Comparison of ENCODE assay signal across 9 mouse cellular contexts in genomic region chr5:148332622-148332974, GRCm38 (mm10).
DNase-seq lines count a peak whose midpoint lies in the region; ATAC-seq and TF ChIP-seq lines count a peak whose summit lies in the region.
"Had no signal": no experiment of that assay in that cellular context is flagged by ENCODE, and none has a peak within 500 bp of the region (broad histone marks: within the 10 kb centered on the region; RNA-seq: fewer than 3 reads in every experiment).

No protein-coding gene starts in this region.

- no peak for TF ChIP-seq POLR2A in liver, adult 2 months (IDR thresholded peaks at IDR 0.05; ENCODE audit: extremely low read depth, insufficient read depth, low read length)

- no peaks in the 10 kb centered on the region for H3K79me2 ChIP-seq in liver, adult 2 months (ENCODE audit: control insufficient read depth, insufficient read depth, low read length)

- H3K4me3 ChIP-seq in embryonic facial prominence, embryonic 15.5 days (replicated peaks) = no peak overlapping the region
- H3K4me3 ChIP-seq in heart, embryonic 13.5 days = no peak overlapping the region
- H3K4me3 ChIP-seq in kidney, embryonic 16.5 days (ENCODE audit: low read length) = no peak overlapping the region
- H3K4me3 ChIP-seq in liver, adult 2 months (ENCODE audit: insufficient read depth, low read depth, low read length) = no peak overlapping the region
- H3K4me3 ChIP-seq: erythroblast, embryonic 14.5 days had no signal

- H3K9me3 ChIP-seq in embryonic facial prominence, embryonic 15.5 days (replicated peaks) = no peaks in the 10 kb centered on the region
- no peaks in the 10 kb centered on the region for H3K9me3 ChIP-seq in heart, embryonic 13.5 days
- H3K9me3 ChIP-seq in kidney, embryonic 16.5 days (ENCODE audit: low read length) = no peaks in the 10 kb centered on the region

- TF ChIP-seq CTCF in liver, adult 2 months (IDR thresholded peaks at IDR 0.05; ENCODE audit: low read depth, low read length) = peak; percentile 91

- H3K36me3 ChIP-seq in embryonic facial prominence, embryonic 15.5 days = peaks cover 12% of the 10 kb centered on the region
- peaks cover 73% of the 10 kb centered on the region for H3K36me3 ChIP-seq in heart, embryonic 13.5 days
- peaks cover 26% of the 10 kb centered on the region for H3K36me3 ChIP-seq in kidney, embryonic 16.5 days (ENCODE audit: insufficient read depth, low read length)
- no peaks in the 10 kb centered on the region for H3K36me3 ChIP-seq in liver, adult 2 months (ENCODE audit: control insufficient read depth, insufficient read depth, low read length)
- H3K36me3 ChIP-seq in splenic B cell, adult 2 months (ENCODE audit: control insufficient read depth, insufficient read depth, low read length, poor library complexity, severe bottlenecking) = peaks cover 3% of the 10 kb centered on the region

- H3K4me2 ChIP-seq in embryonic facial prominence, embryonic 15.5 days (replicated peaks) = no peak overlapping the region
- no peak overlapping the region for H3K4me2 ChIP-seq in heart, embryonic 13.5 days
- H3K4me2 ChIP-seq in kidney, embryonic 16.5 days (replicated peaks; ENCODE audit: low read depth, low read length) = no peak overlapping the region

- H3K27ac ChIP-seq in embryonic facial prominence, embryonic 15.5 days (replicated peaks) = no peak overlapping the region
- H3K27ac ChIP-seq in heart, embryonic 13.5 days (replicated peaks) = no peak overlapping the region
- H3K27ac ChIP-seq in kidney, embryonic 16.5 days (ENCODE audit: low read length) = no peak overlapping the region
- H3K27ac ChIP-seq in liver, adult 2 months (replicated peaks; ENCODE audit: insufficient read depth, low read depth, low read length) = no peak overlapping the region

- DNase-seq in CD4-positive helper T cell, adult 2 months (ENCODE audit: low read depth, low spot score) = peak; percentile 67
- DNase-seq in adrenal gland, postnatal 36 days = peak; percentile 68 to 79
- peak; percentile 28 for DNase-seq in liver, adult 2 months (ENCODE audit: extremely low read depth, low read depth, low spot score)
- DNase-seq in naive thymus-derived CD4-positive, alpha-beta T cell, adult 2 months (ENCODE audit: low read depth) = peak; percentile 81
- DNase-seq in splenic B cell, adult 2 months (ENCODE audit: low read depth, low spot score) = peak; percentile 79

- H3K4me1 ChIP-seq in embryonic facial prominence, embryonic 15.5 days = no peaks in the 10 kb centered on the region
- H3K4me1 ChIP-seq in heart, embryonic 13.5 days = peaks cover 22% of the 10 kb centered on the region
- H3K4me1 ChIP-seq in kidney, embryonic 16.5 days (ENCODE audit: insufficient read depth, low read length) = no peaks in the 10 kb centered on the region
- H3K4me1 ChIP-seq in liver, adult 2 months (ENCODE audit: control insufficient read depth, insufficient read depth, low read length) = no peaks in the 10 kb centered on the region

- 30% methylated on average over 8 of the region's 8 CpGs for WGBS in embryonic facial prominence, embryonic 15.5 days
- WGBS in heart, embryonic 13.5 days = 26% methylated on average over 8 of the region's 8 CpGs
- WGBS in kidney, embryonic 16.5 days = 30% methylated on average over 8 of the region's 8 CpGs
- WGBS in liver, adult 2 months = 24% methylated on average over 8 of the region's 8 CpGs

- ATAC-seq in embryonic facial prominence, embryonic 15.5 days (ENCODE audit: insufficient number of reproducible peaks, low FRiP score, low TSS enrichment, low read depth) = peak; percentile 40; the same call in 1 of the 2 replicates
- no peak for ATAC-seq in heart, embryonic 13.5 days (ENCODE audit: extremely low read depth, insufficient number of reproducible peaks, low FRiP score, low TSS enrichment)
- ATAC-seq in kidney, embryonic 16.5 days (ENCODE audit: low FRiP score, low TSS enrichment) = peak; percentile 69

- H3K27me3 ChIP-seq in embryonic facial prominence, embryonic 15.5 days = no peaks in the 10 kb centered on the region
- no peaks in the 10 kb centered on the region for H3K27me3 ChIP-seq in heart, embryonic 13.5 days (replicated peaks)
- H3K27me3 ChIP-seq in kidney, embryonic 16.5 days (ENCODE audit: insufficient read depth, low read length) = no peaks in the 10 kb centered on the region
- H3K27me3 ChIP-seq in liver, adult 2 months (ENCODE audit: control insufficient read depth, insufficient read depth, low read length) = no peaks in the 10 kb centered on the region
- no peaks in the 10 kb centered on the region for H3K27me3 ChIP-seq in splenic B cell, adult 2 months (ENCODE audit: control insufficient read depth, insufficient read depth, low read length, poor library complexity, severe bottlenecking)

- no peak overlapping the region for H3K9ac ChIP-seq in embryonic facial prominence, embryonic 15.5 days
- peak overlapping the region; percentile 62; the same call in 1 of the 2 replicates for H3K9ac ChIP-seq in heart, embryonic 13.5 days
- no peak overlapping the region for H3K9ac ChIP-seq in kidney, embryonic 16.5 days (replicated peaks; ENCODE audit: low read length)
- no peak overlapping the region for H3K9ac ChIP-seq in liver, adult 2 months (ENCODE audit: low read depth, low read length)

Comparison
In these comparisons a context has a peak if more than half of its experiments do, and no peak if none do; other contexts are left out.
1. DNase-seq: peak in every context shown above with its lines; median percentile 81 in naive thymus-derived CD4-positive, alpha-beta T cell, adult 2 months; 79 in splenic B cell, adult 2 months; 74 in adrenal gland, postnatal 36 days; 67 in CD4-positive helper T cell, adult 2 months; 28 in liver, adult 2 months.